Mouse (Mus musculus) embryo, embryonic 9.5 days (tissue): Measurements from ENCODE around the gene Kcnj6.

Experiments
- DNase-seq: peaks from one replicate; pipeline ENCODE4 v3.0.0-alpha.2; 2017; ENCODE audit errors: extremely low spot score

Kcnj6 gene

GRCm38 (mm10) chr16:94767606-94768005 lies 229.9 kb downstream of the Kcnj6 start:
- DNase-seq, result no peak

- no peak for DNase-seq
These were observed 232.4 kb downstream of the Kcnj6 start for GRCm38 (mm10) chr16:94765129-94765528.

- peak; percentile 23 for DNase-seq
These were observed 236.8 kb downstream of the Kcnj6 start for GRCm38 (mm10) chr16:94760732-94761131.

GRCm38 (mm10) chr16:94759761-94760160 lies 237.7 kb downstream of the Kcnj6 start:
- no peak for DNase-seq

GRCm38 (mm10) chr16:94758606-94759005 lies 238.9 kb downstream of the Kcnj6 start:
- DNase-seq, result no peak

- no peak for DNase-seq
These were observed 241.1 kb downstream of the Kcnj6 start for GRCm38 (mm10) chr16:94756352-94756751.

- no peak for DNase-seq
These were observed 244.0 kb downstream of the Kcnj6 start for GRCm38 (mm10) chr16:94753453-94753852.

GRCm38 (mm10) chr16:94752781-94753180 lies 244.7 kb downstream of the Kcnj6 start:
- DNase-seq, result no peak

- DNase-seq, result no peak
These were observed 252.5 kb downstream of the Kcnj6 start for GRCm38 (mm10) chr16:94745016-94745415.

- peak; percentile 70 for DNase-seq
These were observed 253.5 kb downstream of the Kcnj6 start for GRCm38 (mm10) chr16:94743853-94744501.

- DNase-seq, result no peak
These were observed 260.2 kb downstream of the Kcnj6 start for GRCm38 (mm10) chr16:94737359-94737687.

- DNase-seq, result no peak
These were observed 260.8 kb downstream of the Kcnj6 start for GRCm38 (mm10) chr16:94736462-94737358.

- no peak for DNase-seq
These were observed 262.0 kb downstream of the Kcnj6 start for GRCm38 (mm10) chr16:94735472-94735871.

GRCm38 (mm10) chr16:94731027-94731426 lies 266.5 kb downstream of the Kcnj6 start:
- DNase-seq, result no peak

- DNase-seq, result no peak
These were observed 268.3 kb downstream of the Kcnj6 start for GRCm38 (mm10) chr16:94729236-94729635.

GRCm38 (mm10) chr16:94724747-94725211 lies 272.7 kb downstream of the Kcnj6 start:
- peak; percentile 22 for DNase-seq

GRCm38 (mm10) chr16:94724061-94724596 lies 273.4 kb downstream of the Kcnj6 start:
- DNase-seq, result peak; percentile 89

- no peak for DNase-seq
These were observed 274.6 kb downstream of the Kcnj6 start for GRCm38 (mm10) chr16:94722936-94723335.

- no peak for DNase-seq
These were observed 275.9 kb downstream of the Kcnj6 start for GRCm38 (mm10) chr16:94721549-94722006.

- DNase-seq, result no peak
These were observed 276.9 kb downstream of the Kcnj6 start for GRCm38 (mm10) chr16:94720476-94721153.

- DNase-seq, result no peak
These were observed 278.0 kb downstream of the Kcnj6 start for GRCm38 (mm10) chr16:94719488-94719887.

GRCm38 (mm10) chr16:94718919-94719318 lies 278.6 kb downstream of the Kcnj6 start:
- no peak for DNase-seq
